Mouse (Mus musculus) hindbrain, embryonic 10.5 days (tissue): ENCODE measurements at regions not wholly inside any gene's neighbourhood (a gene's known extent, or its start where the extent isn't known, plus 50 kb on each side); places are given as distances from the start of the nearest gene placed in this dataset.

ENCODE experiments used
- DNase-seq: peaks from one replicate; pipeline ENCODE4 v3.0.0-alpha.2; 2017; ENCODE audit warnings: low spot score
- H3K27ac ChIP-seq: fragments of 300-500 bp; sonication (generic); 2 replicates; pipeline ENCODE4 v1.5.1; 2016; ENCODE audit warnings: mild to moderate bottlenecking, moderate library complexity
- H3K27me3 ChIP-seq: fragments of 300-500 bp; sonication (generic); 2 replicates; pipeline ENCODE4 v1.6.1; 2016; ENCODE audit warnings: mild to moderate bottlenecking; ENCODE audit not compliant: poor library complexity, insufficient read depth, severe bottlenecking
- H3K36me3 ChIP-seq: fragments of 300-500 bp; sonication (generic); 2 replicates; pipeline ENCODE4 v1.6.1; 2016; ENCODE audit warnings: mild to moderate bottlenecking, moderate library complexity
- H3K4me1 ChIP-seq: fragments of 300-500 bp; sonication (generic); replicated peaks from 2 replicates; pipeline ENCODE4 v1.6.1; 2016; ENCODE audit warnings: mild to moderate bottlenecking
- H3K4me3 ChIP-seq: fragments of 300-500 bp; sonication (generic); 2 replicates; pipeline ENCODE4 v1.5.1; 2016; ENCODE audit warnings: mild to moderate bottlenecking, moderate library complexity
- H3K9me3 ChIP-seq: fragments of 300-500 bp; sonication (generic); 2 replicates; pipeline ENCODE4 v1.6.1; 2016; ENCODE audit warnings: mild to moderate bottlenecking, moderate library complexity
- WGBS: fragments of 180-500 bp; shearing (Covaris S2); methylation state at CpG from one replicate; pipeline ENCODE4 v1.1.7; 2016; 5-methylcytosine and 5-hydroxymethylcytosine counted together

DNA sequence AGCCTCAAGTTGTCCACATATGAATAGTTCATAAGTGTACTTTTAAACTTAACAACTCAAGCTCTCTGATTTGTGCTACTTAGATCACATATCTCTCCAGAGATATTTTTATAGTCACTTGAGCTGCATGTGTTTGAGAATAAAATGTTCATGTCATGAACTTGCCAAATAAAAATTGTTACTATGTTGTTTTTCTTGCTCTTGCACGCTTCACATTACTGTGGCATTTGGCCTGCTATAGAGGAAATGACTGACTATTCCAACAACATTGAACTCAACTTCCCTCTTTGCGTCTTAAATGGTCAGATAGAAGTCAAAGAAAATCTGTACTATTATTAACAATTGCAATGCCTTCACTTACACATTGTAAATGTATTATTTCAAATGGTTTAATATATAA lies 582.1 kb upstream of the Stxbp6 start:
- Histone ChIP-seq H3K4me3 (no peak overlapping the region), H3K27me3 (no peaks in the 10 kb centered on the region), H3K4me1 (no peaks in the 10 kb centered on the region), H3K27ac (no peak overlapping the region), H3K9me3 (no peaks in the 10 kb centered on the region), H3K36me3 (no peaks in the 10 kb centered on the region)
- DNase-seq: no peak
- WGBS: 91% methylated on average over 2 of the region's 2 CpGs

- no peaks in the 10 kb centered on the region for H3K27me3 ChIP-seq
- no peak overlapping the region for H3K4me3 ChIP-seq
- H3K27ac ChIP-seq: no peak overlapping the region
- no peaks in the 10 kb centered on the region for H3K4me1 ChIP-seq
- 86% methylated on average over 4 of the region's 4 CpGs for WGBS
- no peaks in the 10 kb centered on the region for H3K9me3 ChIP-seq
- DNase-seq: no peak
- H3K36me3 ChIP-seq: no peaks in the 10 kb centered on the region
Observed at GRCm38 (mm10) chr12:45648654-45649053, 574.1 kb upstream of the Stxbp6 start.

GRCm38 (mm10) chr12:45644180-45644579 lies 569.7 kb upstream of the Stxbp6 start:
- H3K27me3 ChIP-seq: no peaks in the 10 kb centered on the region
- no peaks in the 10 kb centered on the region for H3K9me3 ChIP-seq
- WGBS: 89% methylated on average over 2 of the region's 2 CpGs
- no peaks in the 10 kb centered on the region for H3K36me3 ChIP-seq
- no peaks in the 10 kb centered on the region for H3K4me1 ChIP-seq
- no peak overlapping the region for H3K4me3 ChIP-seq
- H3K27ac ChIP-seq: no peak overlapping the region
- DNase-seq: no peak

- H3K27ac ChIP-seq: no peak overlapping the region
Observed at GRCm38 (mm10) chr12:45622830-45623229, 548.3 kb upstream of the Stxbp6 start.

GRCm38 (mm10) chr12:45620056-45620455 lies 545.5 kb upstream of the Stxbp6 start:
- Histone ChIP-seq H3K27ac (no peak overlapping the region), H3K4me1 (peaks cover 2% of the 10 kb centered on the region), H3K4me3 (no peak overlapping the region), H3K27me3 (0 out of 2 replicates have a peak, but pooled peaks cover 3% of the 10 kb centered on the region), H3K36me3 (no peaks in the 10 kb centered on the region), H3K9me3 (no peaks in the 10 kb centered on the region)
- no peak for DNase-seq

More at GRCm38 (mm10) chr12:45622830-45623229, 548.3 kb upstream of the Stxbp6 start:
- H3K9me3 ChIP-seq: no peaks in the 10 kb centered on the region
- no peaks in the 10 kb centered on the region for H3K36me3 ChIP-seq
- H3K27me3 ChIP-seq: no peaks in the 10 kb centered on the region
- 77% methylated on average over 1 of the region's 1 CpGs for WGBS
- H3K4me3 ChIP-seq: no peak overlapping the region
- DNase-seq: no peak
- no peaks in the 10 kb centered on the region for H3K4me1 ChIP-seq

DNA sequence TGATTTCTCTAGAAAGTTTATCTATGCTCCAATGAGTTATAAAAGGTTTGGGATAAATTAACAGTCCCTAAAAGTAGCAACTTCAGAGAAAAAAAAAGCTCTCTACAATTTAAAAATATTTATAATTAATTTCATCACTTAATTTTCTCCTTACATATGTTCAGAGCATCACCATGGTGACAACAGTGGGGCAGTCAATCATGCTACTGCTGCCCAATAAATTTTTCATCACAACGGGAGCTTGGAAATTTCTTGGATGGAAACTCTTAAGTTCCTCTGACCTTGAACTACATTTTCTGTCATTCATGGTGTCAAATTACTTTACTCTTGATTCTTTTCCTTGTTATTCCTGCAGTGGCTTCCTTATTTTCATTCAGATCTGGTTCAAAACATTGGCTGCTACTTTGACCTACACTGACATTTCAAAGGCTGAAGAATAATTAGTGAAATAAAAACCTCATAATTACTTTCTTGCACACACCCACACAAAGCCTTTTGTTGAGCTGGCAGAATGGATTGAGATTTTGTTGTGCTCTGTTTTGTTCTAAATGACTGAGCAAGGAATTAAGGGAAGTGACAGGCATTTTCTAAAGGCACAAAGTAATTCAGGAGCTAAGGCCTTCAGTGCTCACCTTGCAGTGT lies 540.1 kb upstream of the Stxbp6 start:
- DNase-seq: no peak
- Histone ChIP-seq H3K27me3 (0 out of 2 replicates have a peak, but pooled peaks cover 3% of the 10 kb centered on the region), H3K36me3 (no peaks in the 10 kb centered on the region), H3K9me3 (no peaks in the 10 kb centered on the region), H3K4me1 (peaks cover 13% of the 10 kb centered on the region), H3K27ac (no peak overlapping the region), H3K4me3 (no peak overlapping the region)
- WGBS: 12% methylated on average over 1 of the region's 1 CpGs

DNA sequence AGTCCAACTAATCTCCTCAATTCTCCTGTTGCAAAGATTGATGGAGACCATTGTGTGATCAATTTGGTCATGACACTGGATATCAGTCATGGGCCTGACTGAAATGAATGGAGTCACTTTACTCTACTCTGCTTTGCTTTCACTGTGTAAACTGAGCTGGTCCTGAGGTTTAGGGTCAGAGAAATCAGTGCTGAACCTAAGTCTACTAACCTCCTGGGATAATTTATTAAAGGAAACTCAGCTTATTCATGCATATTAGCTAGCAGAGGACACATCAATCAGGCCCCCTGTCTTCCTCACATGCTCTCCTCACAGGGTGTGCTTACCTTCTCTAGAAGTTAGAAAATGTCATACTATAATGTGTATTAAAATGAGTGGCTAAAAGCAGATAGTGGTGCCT lies 539.6 kb upstream of the Stxbp6 start:
- Histone ChIP-seq H3K27me3 (0 out of 2 replicates have a peak, but pooled peaks cover 3% of the 10 kb centered on the region), H3K4me3 (no peak overlapping the region), H3K4me1 (peaks cover 13% of the 10 kb centered on the region), H3K9me3 (no peaks in the 10 kb centered on the region), H3K27ac (no peak overlapping the region), H3K36me3 (no peaks in the 10 kb centered on the region)
- DNase-seq: no peak

DNA sequence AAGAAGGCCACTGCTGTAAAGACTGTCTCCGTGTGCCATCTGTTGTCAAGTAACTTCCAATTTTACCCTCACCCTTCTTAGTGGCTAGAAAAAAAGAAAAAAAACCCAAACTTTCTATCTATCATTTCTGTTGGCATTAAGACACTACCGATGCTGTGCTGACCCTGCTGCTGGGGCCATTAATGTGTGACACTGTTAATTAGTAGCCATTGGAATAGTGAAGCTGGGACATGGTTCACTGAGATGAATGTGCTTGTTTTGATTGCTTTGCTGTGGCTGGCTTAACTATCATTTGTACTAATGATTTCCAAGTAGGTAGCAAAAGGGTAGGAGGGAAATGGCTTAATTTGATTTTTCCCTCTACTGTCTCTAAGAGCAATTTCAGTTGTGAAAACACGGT lies 524.9 kb upstream of the Stxbp6 start:
- H3K27me3 ChIP-seq: no peaks in the 10 kb centered on the region
- H3K36me3 ChIP-seq: no peaks in the 10 kb centered on the region
- H3K4me1 ChIP-seq: no peaks in the 10 kb centered on the region
- DNase-seq: no peak
- WGBS: 80% methylated on average over 3 of the region's 3 CpGs
- no peak overlapping the region for H3K27ac ChIP-seq
- no peak overlapping the region for H3K4me3 ChIP-seq
- H3K9me3 ChIP-seq: no peaks in the 10 kb centered on the region

GRCm38 (mm10) chr12:45597904-45598570 lies 523.5 kb upstream of the Stxbp6 start:
- Histone ChIP-seq H3K4me1 (no peaks in the 10 kb centered on the region), H3K9me3 (no peaks in the 10 kb centered on the region), H3K36me3 (no peaks in the 10 kb centered on the region), H3K27ac (no peak overlapping the region), H3K4me3 (no peak overlapping the region), H3K27me3 (no peaks in the 10 kb centered on the region)
- DNase-seq: no peak
- WGBS: 68% methylated on average over 4 of the region's 4 CpGs

- H3K27me3 ChIP-seq: no peaks in the 10 kb centered on the region
- H3K36me3 ChIP-seq: no peaks in the 10 kb centered on the region
- WGBS: 74% methylated on average over 3 of the region's 3 CpGs
- no peaks in the 10 kb centered on the region for H3K9me3 ChIP-seq
- H3K4me1 ChIP-seq: no peaks in the 10 kb centered on the region
- no peak overlapping the region for H3K4me3 ChIP-seq
- no peak for DNase-seq
- H3K27ac ChIP-seq: no peak overlapping the region
Observed at GRCm38 (mm10) chr12:45594689-45595088, 520.2 kb upstream of the Stxbp6 start.

GRCm38 (mm10) chr12:45590191-45590590 lies 515.7 kb upstream of the Stxbp6 start:
- H3K4me1 ChIP-seq: no peaks in the 10 kb centered on the region
- H3K36me3 ChIP-seq: no peaks in the 10 kb centered on the region
- no peaks in the 10 kb centered on the region for H3K9me3 ChIP-seq
- 92% methylated on average over 2 of the region's 2 CpGs for WGBS
- DNase-seq: no peak
- no peaks in the 10 kb centered on the region for H3K27me3 ChIP-seq
- no peak overlapping the region for H3K27ac ChIP-seq
- H3K4me3 ChIP-seq: no peak overlapping the region

GRCm38 (mm10) chr12:45585763-45586162 lies 511.3 kb upstream of the Stxbp6 start:
- no peaks in the 10 kb centered on the region for H3K27me3 ChIP-seq
- H3K27ac ChIP-seq: no peak overlapping the region
- no peaks in the 10 kb centered on the region for H3K9me3 ChIP-seq
- H3K4me1 ChIP-seq: no peaks in the 10 kb centered on the region
- DNase-seq: no peak
- no peak overlapping the region for H3K4me3 ChIP-seq
- H3K36me3 ChIP-seq: no peaks in the 10 kb centered on the region
- WGBS: 87% methylated on average over 4 of the region's 4 CpGs

GRCm38 (mm10) chr12:45563325-45564030 lies 489.0 kb upstream of the Stxbp6 start:
- Histone ChIP-seq H3K9me3 (no peaks in the 10 kb centered on the region), H3K4me3 (no peak overlapping the region)
- 76% methylated on average over 13 of the region's 13 CpGs for WGBS

More at GRCm38 (mm10) chr12:45563325-45564030, 489.0 kb upstream of the Stxbp6 start:
- Histone ChIP-seq H3K27me3 (no peaks in the 10 kb centered on the region), H3K36me3 (no peaks in the 10 kb centered on the region), H3K27ac (no peak overlapping the region; the same call in 1 of the 2 replicates), H3K4me1 (peaks cover 11% of the 10 kb centered on the region)
- no peak for DNase-seq
